Mouse (Mus musculus) neural tube, embryonic 11.5 days (tissue): ENCODE data around the gene Mark1. TPM values are rescaled to one million over a fixed set of nuclear protein-coding genes. Genes with fewer than 3 reads are reported as not detected.

Source experiments
- ATAC-seq: fragments of 200-750 bp; cut with Nextera tagmentation; 2 replicates; pipeline ENCODE4 v1.8.0; 2017; ENCODE audit warnings: moderate number of reproducible peaks, mild to moderate bottlenecking, moderate TSS enrichment, moderate library complexity; ENCODE audit not compliant: insufficient read depth, low FRiP score, low TSS enrichment
- DNase-seq: peaks from one replicate; pipeline ENCODE4 v3.0.0-alpha.2; 2015; ENCODE audit warnings: low spot score
- H3K27ac ChIP-seq: fragments of 300-500 bp; sonication (generic); 2 replicates; pipeline ENCODE4 v1.5.1; 2014; ENCODE audit warnings: low read depth, mild to moderate bottlenecking, low read length
- H3K27me3 ChIP-seq: fragments of 300-500 bp; sonication (generic); 2 replicates; pipeline ENCODE4 v1.6.1; 2014; ENCODE audit warnings: mild to moderate bottlenecking, low read length, mixed read lengths; ENCODE audit not compliant: control insufficient read depth, insufficient read depth
- H3K36me3 ChIP-seq: fragments of 300-500 bp; sonication (generic); 2 replicates; pipeline ENCODE4 v1.6.1; 2014; ENCODE audit warnings: mild to moderate bottlenecking, low read length, moderate library complexity, mixed read lengths; ENCODE audit not compliant: control insufficient read depth, insufficient read depth
- H3K4me1 ChIP-seq: fragments of 300-500 bp; sonication (generic); 2 replicates; pipeline ENCODE4 v1.6.1; 2014; ENCODE audit warnings: low read length, mixed read lengths; ENCODE audit not compliant: control insufficient read depth, insufficient read depth
- H3K4me2 ChIP-seq: fragments of 300-500 bp; sonication (generic); 2 replicates; pipeline ENCODE4 v1.6.1; 2014; ENCODE audit warnings: low read depth, mild to moderate bottlenecking, moderate library complexity
- H3K4me3 ChIP-seq: fragments of 300-500 bp; sonication (generic); 2 replicates; pipeline ENCODE4 v1.5.1; 2014; ENCODE audit warnings: low read depth, low read length
- H3K9ac ChIP-seq: fragments of 300-500 bp; sonication (generic); 2 replicates; pipeline ENCODE4 v1.6.1; 2014; ENCODE audit warnings: mild to moderate bottlenecking, low read length
- H3K9me3 ChIP-seq: fragments of 300-500 bp; sonication (generic); 2 replicates; pipeline ENCODE4 v1.6.1; 2016; ENCODE audit warnings: low read length; ENCODE audit not compliant: control insufficient read depth
- WGBS: fragments of 180-500 bp; shearing (Covaris S2); extraction: QIAGEN DNeasy Blood & Tissue Kit; methylation state at CpG from one replicate; pipeline ENCODE4 v1.1.7; 2014; 5-methylcytosine and 5-hydroxymethylcytosine counted together
- polyA plus RNA-seq: library from polyadenylated mRNA; unstranded; fragments of >200 nt; fragmentation: Nextera tagmentation; extraction: Ambion mirVana; gene quantifications from 2 replicates; pipeline ENCODE4 v1.2.1, GENCODE M21; 2014

Gene Mark1
- polyA plus RNA-seq, 1 experiment from 2014 or later = 7.1 TPM

DNA sequence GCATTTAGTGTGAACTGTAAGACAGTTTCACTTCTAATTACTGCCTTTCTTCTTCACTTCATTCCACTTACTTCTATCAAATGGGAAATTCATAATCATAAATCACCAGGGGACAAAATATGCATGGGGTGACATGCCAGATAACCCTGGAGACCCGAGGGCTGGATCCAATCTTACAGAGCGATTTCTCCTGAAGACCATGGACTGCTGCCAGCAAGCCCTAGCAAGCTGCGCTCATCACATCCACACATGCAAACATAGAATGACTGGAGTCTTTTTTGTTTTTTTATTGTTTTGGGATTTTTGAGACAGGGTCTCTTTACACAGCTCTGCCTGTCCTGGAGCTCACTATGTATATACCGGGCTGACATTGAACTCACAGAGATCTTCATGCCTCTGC lies 61.3 kb downstream of the Mark1 start:
- Histone ChIP-seq H3K27ac (no peak overlapping the region), H3K36me3 (no peaks in the 10 kb centered on the region), H3K4me2 (no peak overlapping the region), H3K9ac (no peak overlapping the region), H3K27me3 (no peaks in the 10 kb centered on the region), H3K9me3 (no peaks in the 10 kb centered on the region), H3K4me1 (no peaks in the 10 kb centered on the region), H3K4me3 (no peak overlapping the region)
- WGBS = 92% methylated on average over 4 of the region's 4 CpGs
- no peak for ATAC-seq
- no peak for DNase-seq

GRCm38 (mm10) chr1:184935980-184936379 lies 63.4 kb downstream of the Mark1 start:
- no peak overlapping the region for H3K9ac ChIP-seq
- no peaks in the 10 kb centered on the region for H3K36me3 ChIP-seq
- no peaks in the 10 kb centered on the region for H3K4me1 ChIP-seq
- no peaks in the 10 kb centered on the region for H3K9me3 ChIP-seq
- 77% methylated on average over 5 of the region's 5 CpGs for WGBS
- H3K4me2 ChIP-seq = no peak overlapping the region
- no peak for ATAC-seq
- H3K27me3 ChIP-seq = no peaks in the 10 kb centered on the region
- no peak overlapping the region for H3K4me3 ChIP-seq
- DNase-seq = no peak
- H3K27ac ChIP-seq = no peak overlapping the region

GRCm38 (mm10) chr1:184935490-184935889 lies 63.9 kb downstream of the Mark1 start:
- H3K27me3 ChIP-seq = no peaks in the 10 kb centered on the region
- WGBS = 65% methylated on average over 6 of the region's 6 CpGs
- no peak overlapping the region for H3K4me2 ChIP-seq
- no peaks in the 10 kb centered on the region for H3K4me1 ChIP-seq
- H3K9me3 ChIP-seq = no peaks in the 10 kb centered on the region
- DNase-seq (no peak), ATAC-seq (no peak)
- H3K27ac ChIP-seq = no peak overlapping the region
- H3K36me3 ChIP-seq = no peaks in the 10 kb centered on the region
- no peak overlapping the region for H3K9ac ChIP-seq
- no peak overlapping the region for H3K4me3 ChIP-seq

DNA sequence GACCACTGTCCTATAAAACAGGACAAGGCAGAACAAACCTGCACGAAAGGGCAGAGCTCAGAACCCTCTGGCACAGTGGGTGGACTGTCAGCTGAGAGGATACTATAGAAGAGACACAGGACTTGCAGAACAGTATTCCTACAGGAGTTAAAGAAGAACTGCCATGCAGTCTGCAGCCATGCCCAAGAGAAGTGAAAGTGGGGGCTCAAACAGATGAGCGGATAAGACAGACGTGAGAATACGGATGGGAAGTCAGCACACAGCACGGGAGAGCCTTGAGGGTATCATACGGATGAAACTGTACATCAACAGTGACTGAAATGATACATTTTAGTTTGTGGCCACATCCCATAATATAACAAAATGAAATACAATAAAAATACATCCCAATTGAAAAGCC lies 68.3 kb downstream of the Mark1 start:
- no peak for DNase-seq
- 90% methylated on average over 6 of the region's 6 CpGs for WGBS
- no peaks in the 10 kb centered on the region for H3K9me3 ChIP-seq

DNA sequence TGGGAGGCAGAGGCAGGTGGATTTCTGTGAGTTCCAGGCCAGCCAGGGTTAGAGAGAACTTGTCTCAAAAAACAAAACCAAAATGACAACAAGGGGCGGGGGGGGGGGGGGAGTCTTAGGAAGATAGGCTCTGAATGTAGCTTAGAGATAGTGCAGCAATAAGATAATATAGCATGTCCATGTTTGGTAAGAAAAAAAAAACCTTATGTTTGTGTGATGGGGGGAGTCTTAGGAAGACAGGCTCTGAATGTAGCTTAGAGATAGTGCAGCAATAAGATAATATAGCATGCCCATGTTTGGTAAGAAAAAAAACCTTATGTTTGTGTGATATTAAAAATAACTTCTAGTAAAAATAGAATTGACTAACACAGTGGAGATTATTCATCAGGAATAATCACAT lies 71.0 kb downstream of the Mark1 start:
- no peaks in the 10 kb centered on the region for H3K36me3 ChIP-seq
- H3K4me1 ChIP-seq = no peaks in the 10 kb centered on the region
- no peak overlapping the region for H3K4me2 ChIP-seq
- H3K4me3 ChIP-seq = no peak overlapping the region
- no peaks in the 10 kb centered on the region for H3K9me3 ChIP-seq
- 78% methylated on average over 1 of the region's 1 CpGs for WGBS
- no peak overlapping the region for H3K9ac ChIP-seq
- DNase-seq = no peak
- no peak for ATAC-seq
- H3K27ac ChIP-seq = no peak overlapping the region
- no peaks in the 10 kb centered on the region for H3K27me3 ChIP-seq

More for the DNA sequence above, 68.3 kb downstream of the Mark1 start:
- H3K9ac ChIP-seq = no peak overlapping the region
- no peak overlapping the region for H3K27ac ChIP-seq
- no peaks in the 10 kb centered on the region for H3K27me3 ChIP-seq
- no peaks in the 10 kb centered on the region for H3K36me3 ChIP-seq
- ATAC-seq = no peak
- no peak overlapping the region for H3K4me2 ChIP-seq
- H3K4me1 ChIP-seq = no peaks in the 10 kb centered on the region
- H3K4me3 ChIP-seq = no peak overlapping the region

- Histone ChIP-seq H3K4me2 (no peak overlapping the region), H3K4me3 (no peak overlapping the region), H3K4me1 (no peaks in the 10 kb centered on the region), H3K27ac (no peak overlapping the region), H3K27me3 (no peaks in the 10 kb centered on the region), H3K9me3 (no peaks in the 10 kb centered on the region), H3K9ac (no peak overlapping the region), H3K36me3 (no peaks in the 10 kb centered on the region)
- DNase-seq (no peak), ATAC-seq (no peak)
- 94% methylated on average over 1 of the region's 1 CpGs for WGBS
Observed at GRCm38 (mm10) chr1:184927911-184928310, 71.5 kb downstream of the Mark1 start.

DNA sequence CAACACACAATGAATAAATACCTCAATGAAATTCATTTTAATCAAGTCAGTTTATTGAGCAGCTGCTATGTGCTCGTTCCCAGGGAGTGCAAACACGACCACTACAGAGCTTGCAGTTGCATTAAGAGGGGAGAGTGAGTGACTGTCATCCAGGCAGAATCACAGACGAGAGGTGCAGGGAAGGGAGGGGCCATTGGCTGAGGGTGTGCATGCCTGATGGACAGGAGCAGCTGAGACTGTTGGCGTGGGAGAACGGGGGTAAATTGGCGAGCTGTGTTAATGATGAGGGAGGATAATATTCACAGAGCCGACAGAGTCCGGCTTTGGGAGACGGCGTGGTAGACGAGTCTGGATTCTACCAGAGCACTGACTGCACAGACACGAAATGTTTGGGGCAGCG lies 76.5 kb downstream of the Mark1 start:
- H3K36me3 ChIP-seq = no peaks in the 10 kb centered on the region
- H3K27me3 ChIP-seq = no peaks in the 10 kb centered on the region
- H3K27ac ChIP-seq = no peak overlapping the region
- DNase-seq (no peak), ATAC-seq (no peak)
- no peak overlapping the region for H3K4me3 ChIP-seq
- H3K9ac ChIP-seq = no peak overlapping the region
- no peaks in the 10 kb centered on the region for H3K4me1 ChIP-seq
- WGBS = 91% methylated on average over 13 of the region's 13 CpGs
- no peaks in the 10 kb centered on the region for H3K9me3 ChIP-seq
- H3K4me2 ChIP-seq = no peak overlapping the region

GRCm38 (mm10) chr1:184920057-184920456 lies 79.3 kb downstream of the Mark1 start:
- H3K27ac ChIP-seq = no peak overlapping the region
- no peaks in the 10 kb centered on the region for H3K9me3 ChIP-seq
- ATAC-seq (no peak), DNase-seq (no peak)
- no peak overlapping the region for H3K4me3 ChIP-seq
- no peaks in the 10 kb centered on the region for H3K4me1 ChIP-seq
- H3K27me3 ChIP-seq = no peaks in the 10 kb centered on the region
- H3K9ac ChIP-seq = no peak overlapping the region
- H3K4me2 ChIP-seq = no peak overlapping the region
- no peaks in the 10 kb centered on the region for H3K36me3 ChIP-seq
- 88% methylated on average over 5 of the region's 5 CpGs for WGBS

DNA sequence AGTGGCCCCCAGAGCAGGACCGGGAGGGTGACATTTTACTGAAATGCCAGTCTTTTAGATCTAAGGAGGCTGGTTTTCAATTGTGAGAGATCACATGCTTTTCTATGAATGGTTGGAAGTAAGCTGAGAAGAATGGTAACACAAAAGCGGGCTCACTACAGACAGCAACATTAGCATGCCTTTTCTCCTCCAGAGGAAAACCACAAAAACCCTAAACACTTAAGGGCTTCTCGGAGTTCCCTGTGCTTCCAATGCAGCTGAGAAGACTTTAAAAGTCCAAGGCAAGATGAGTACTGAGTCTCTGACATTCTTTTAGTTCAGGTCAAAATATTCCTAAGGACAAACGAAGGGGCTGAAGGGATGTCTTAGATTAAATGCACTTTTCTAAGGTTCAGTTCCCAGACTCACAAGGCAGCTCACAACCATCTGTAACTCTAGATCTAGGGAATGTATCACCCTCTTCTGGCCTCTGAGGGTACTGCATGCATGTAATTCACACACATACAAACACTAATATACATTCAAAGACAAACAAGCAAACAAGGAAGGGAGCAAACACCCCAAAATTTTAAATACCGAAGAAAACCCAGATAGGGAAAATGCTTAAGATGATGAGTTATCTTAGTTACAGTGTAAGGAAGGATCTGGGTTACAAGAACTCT lies 81.0 kb downstream of the Mark1 start:
- no peaks in the 10 kb centered on the region for H3K9me3 ChIP-seq
- no peak overlapping the region for H3K4me3 ChIP-seq
- ATAC-seq (no peak), DNase-seq (no peak)
- H3K36me3 ChIP-seq = no peaks in the 10 kb centered on the region
- no peak overlapping the region for H3K4me2 ChIP-seq
- no peaks in the 10 kb centered on the region for H3K27me3 ChIP-seq
- no peak overlapping the region for H3K9ac ChIP-seq
- no peak overlapping the region for H3K27ac ChIP-seq
- no peaks in the 10 kb centered on the region for H3K4me1 ChIP-seq
- WGBS = 86% methylated on average over 5 of the region's 5 CpGs
